Mouse (Mus musculus): ENCODE results near the gene Cyb5r3.

The Cyb5r3 gene

GRCm38 (mm10) chr15:83172492-83173429 lies at the start of gene Cyb5r3:
TSS of gene Cyb5r3 (minus strand) at chr15:83172592.
- no peak for DNase-seq

- DNase-seq: no peak
These were observed 49.3 kb upstream of the Cyb5r3 start for GRCm38 (mm10) chr15:83221721-83222120.

DNA sequence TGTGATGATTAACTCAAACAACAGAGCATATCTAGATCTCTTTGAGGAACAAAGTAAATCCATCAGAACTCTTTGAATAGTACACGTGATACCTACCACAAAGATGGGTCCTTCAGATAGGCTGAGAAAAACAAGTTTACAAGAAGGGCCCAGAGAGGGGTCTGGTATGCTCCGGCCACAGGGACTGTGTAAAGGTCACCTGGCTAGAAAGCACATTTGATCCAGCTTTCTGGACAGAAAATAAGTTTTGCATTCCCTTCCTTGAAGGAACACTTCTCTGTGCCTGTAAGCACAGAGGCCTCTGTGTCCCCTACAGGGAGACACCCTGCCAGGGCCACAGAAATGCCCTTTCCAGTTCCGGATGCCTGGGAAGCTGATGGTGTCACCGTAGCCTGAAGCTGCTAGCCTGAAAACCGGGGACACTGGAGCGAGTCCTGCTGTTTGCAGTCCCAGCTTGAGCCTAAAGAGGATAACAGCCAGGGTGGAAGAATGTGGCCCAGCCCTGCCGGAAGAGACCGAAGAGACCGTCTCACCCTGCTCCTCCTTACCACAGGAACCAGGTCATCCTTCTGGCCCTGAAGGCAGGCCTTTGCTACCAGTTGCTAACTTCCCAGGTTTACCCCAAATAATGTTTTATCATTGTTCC lies 48.1 kb upstream of the Cyb5r3 start:
- DNase-seq: peak; percentile 21

DNA sequence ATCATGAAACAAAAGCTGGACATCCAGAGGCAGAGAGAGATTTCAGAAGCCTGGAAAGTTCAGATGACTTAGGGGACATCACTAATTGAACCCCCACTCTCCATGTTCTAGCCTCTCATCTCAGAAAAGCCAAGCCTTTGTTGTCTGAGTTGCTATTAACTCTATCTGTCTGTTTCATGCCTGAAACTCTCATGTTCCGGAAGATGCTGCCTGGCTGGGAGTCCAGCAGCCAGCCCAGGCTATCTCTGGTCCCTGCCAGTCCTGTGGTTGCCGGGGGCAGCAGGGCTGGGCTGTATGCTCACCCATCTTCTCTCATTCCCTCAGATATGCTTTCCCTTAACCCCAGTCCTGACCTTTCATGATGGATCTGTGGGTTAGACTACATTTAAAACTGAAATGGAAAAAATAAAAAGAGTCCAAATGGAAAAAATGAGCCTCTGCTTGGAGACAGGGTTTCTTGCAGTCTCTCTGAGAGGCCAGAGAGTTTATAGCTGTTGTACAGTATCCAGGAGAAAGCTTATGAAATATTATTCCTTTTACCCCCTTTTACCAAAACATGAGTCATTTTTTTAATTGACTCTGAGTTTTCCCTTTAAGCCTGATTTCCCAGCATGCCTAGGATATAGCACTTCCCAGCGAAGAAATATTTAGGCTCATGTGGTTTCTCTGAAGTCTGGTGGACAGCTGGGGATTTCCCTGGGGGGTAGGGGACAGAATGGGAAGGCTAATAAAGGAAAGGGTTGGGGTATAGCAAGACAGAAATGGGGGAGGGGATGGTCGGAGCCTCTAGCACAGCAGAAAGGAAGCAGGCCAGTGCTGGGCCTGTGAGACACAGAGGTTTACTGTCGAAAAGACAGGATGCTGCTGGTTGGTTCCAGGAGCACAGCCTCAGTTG lies 43.2 kb upstream of the Cyb5r3 start:
- DNase-seq: peak; percentile 69

DNA sequence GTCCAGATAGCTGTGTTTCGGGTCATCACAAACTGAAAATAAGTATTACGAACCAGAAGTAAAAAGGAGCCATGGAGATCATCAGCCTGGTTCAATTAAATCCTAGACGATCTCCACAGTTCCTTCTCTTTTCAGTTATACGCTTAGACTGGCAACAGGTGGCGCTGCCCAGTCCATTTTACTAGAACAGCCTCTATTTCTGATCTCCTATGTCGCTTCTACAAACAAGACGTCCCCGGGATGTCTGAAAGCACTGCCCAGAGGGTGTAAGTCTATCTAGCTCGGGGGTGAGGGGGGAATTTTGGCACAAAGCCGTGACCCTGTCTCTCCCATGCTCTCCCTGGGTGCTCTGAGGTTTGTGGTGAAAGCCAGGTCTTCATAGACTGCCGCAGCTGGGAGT lies 37.8 kb upstream of the Cyb5r3 start:
- DNase-seq: peak; percentile 84

DNA sequence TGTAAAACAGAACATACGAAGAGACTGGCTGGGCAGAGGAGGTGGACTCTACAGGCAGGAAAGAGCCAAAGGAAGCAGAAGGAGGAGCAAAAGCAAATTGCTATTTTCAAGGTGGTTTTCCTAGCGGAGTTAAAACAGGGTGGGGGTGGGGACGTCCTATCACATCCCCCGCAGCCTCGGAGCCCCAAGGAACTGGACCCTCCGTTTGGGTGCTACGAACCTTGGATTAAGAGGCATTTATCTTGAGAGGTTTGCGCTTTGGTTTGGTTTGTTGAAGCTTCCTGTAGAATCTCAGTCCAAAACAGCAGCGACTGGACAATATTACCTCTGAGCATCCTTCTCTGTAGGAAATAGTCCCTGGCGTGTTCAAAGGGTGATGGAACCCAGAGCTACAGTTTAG lies 37.3 kb upstream of the Cyb5r3 start:
- no peak for DNase-seq

DNA sequence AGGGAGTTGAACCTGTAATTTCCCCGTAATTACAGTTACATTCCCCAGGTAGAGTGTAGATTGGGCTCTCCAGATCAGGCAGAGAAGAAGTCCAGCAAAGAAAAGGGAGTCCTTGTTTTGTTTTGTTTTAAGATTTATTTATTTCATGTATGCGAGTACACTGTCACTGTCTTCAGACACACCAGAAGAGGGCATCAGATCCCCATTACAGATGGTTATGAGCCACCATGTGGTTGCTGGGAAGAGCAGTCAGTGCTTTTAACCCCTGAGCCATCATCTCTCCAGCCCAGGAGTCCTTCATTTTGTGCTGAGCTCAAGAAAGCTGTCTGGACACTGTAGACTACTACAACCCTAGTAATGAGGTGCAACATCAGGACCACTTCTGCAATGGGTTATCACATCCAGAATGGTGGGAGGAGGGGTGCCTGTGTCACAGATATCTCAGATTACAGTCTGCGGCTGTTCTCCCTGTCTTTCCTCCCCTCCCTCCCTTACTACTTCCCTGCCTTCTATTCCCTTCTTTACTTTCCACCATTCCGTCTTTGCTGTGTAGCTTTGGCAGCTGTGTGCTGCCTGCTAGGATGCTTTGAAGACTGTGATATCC lies 36.8 kb upstream of the Cyb5r3 start:
- no peak for DNase-seq

DNA sequence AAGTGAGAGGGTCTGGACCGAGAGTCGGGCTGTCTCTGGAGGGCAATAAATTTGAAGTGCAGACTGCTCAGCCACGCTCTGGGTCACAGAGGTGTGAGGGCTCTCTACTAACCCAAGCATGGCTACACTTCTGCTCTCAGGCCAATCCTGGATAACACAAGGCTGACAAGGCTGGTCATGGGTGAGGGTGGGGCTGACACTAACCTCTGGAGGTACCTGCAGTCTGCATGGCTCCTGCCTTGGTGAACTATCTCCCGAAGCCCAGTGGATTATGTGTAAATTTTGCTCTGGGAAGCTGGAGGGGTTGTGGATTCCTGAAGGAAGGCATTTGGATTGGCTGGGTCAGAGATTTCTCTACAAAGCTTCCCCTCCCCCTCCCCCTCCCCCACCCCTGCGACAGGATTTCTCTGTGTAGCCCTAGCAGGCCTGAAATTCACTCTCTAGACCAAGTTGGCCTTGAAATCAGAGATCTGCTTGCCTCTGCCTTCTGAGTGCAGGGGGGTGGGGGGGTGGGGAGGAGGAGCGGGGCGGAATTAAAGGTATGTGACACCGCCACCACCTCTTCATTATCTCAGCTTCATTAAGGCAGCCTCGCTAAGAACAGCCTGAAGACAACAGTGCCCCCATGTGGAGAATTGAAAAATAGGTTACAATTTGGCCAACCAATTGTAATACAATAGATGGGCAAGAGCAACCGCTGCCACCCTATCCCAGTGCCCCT lies 32.5 kb upstream of the Cyb5r3 start:
- DNase-seq: peak; percentile 82

GRCm38 (mm10) chr15:83202412-83202811 lies 30.0 kb upstream of the Cyb5r3 start:
- no peak for DNase-seq

GRCm38 (mm10) chr15:83193413-83193812 lies 21.0 kb upstream of the Cyb5r3 start:
- DNase-seq: no peak

- no peak for DNase-seq
These were observed 10.0 kb upstream of the Cyb5r3 start for GRCm38 (mm10) chr15:83182351-83182750.

GRCm38 (mm10) chr15:83181800-83182330 lies 9.5 kb upstream of the Cyb5r3 start:
- DNase-seq: peak; percentile 52

DNA sequence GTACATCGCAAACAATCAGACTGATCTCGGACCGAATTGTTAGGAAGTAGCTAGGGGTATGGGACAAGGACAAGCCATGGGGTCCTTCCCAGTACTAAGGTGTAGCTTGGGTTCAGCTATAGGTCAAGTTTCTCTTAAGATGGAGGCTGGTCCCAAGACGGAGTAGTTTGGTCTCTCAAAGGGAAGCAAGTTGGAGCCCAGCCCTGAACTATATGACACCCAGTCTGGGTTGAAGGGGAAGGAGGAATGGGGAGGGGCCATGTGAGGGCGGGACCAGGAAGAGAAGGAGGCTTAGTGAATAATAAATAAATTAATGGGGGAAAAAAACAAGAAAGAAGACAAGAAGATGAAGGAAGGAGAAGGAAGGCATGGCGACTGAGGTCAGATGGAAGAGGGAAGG lies 7.6 kb upstream of the Cyb5r3 start:
- DNase-seq: no peak

DNA sequence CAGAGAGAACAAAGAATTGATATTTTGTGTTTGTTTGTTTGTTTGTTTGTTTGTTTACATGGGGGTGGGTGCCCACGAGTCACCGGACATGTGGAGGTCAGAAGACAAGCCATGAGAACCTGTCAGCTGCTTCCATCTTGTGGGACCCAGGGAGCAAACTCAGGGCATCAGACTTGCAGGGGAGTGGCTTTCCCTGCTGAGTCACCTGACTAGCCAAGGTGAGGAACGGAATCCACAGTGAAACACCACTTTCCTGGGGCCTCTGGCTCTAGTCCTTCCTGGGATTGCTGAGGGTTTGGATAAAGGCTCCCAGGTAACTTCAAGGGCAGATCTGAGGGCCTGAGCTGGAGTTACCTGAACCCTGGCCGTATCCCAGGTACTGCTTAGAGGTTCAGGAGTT lies 4.3 kb upstream of the Cyb5r3 start:
- DNase-seq: no peak

DNA sequence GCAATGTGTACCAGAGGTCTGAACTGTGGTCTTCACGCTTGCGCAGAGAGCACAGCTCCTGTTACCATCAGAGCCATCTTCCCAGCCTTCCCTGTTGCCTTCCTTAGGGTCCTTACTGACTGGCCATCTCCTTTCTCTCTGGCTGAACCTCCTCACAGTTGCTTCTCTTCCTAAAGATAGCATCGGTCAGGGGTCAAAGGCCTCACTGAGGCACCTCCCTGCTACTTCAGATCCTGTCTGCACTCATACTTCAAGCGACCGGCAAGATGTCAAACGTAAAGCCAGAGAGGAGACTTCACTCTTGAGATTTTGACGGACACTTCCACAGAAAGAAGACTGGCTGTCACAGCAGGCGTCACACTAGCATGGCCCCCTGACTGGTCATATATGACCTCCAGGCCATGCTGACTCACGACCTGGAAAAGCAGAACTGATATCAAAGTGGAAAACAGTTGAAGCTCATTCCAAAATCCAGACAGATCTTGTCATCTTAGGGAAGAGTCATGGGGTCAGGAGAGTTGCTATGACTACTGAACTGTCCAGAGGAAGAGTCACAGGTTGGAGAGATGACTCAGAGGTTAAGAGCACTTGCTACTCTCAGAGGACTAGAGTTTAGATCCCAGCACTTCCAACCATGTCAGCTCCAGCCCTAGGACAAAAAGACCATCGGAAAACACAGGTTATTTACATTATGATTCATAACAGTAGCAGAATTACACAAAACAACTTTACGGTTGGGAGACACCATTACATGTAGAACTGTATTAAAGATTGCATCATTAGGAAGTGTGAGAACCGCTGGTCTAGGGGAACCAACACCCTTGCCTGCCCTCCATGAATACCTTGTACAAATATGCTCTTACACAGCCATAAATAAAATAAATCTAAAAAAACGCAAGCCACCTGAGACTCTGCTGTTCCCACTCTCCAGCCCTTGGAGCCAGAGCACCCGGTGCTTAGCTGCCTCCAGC lies 1.8 kb upstream of the Cyb5r3 start:
- DNase-seq: no peak

GRCm38 (mm10) chr15:83171712-83172481 lies 495 bp downstream of the Cyb5r3 start:
- peak; percentile 98 for DNase-seq

DNA sequence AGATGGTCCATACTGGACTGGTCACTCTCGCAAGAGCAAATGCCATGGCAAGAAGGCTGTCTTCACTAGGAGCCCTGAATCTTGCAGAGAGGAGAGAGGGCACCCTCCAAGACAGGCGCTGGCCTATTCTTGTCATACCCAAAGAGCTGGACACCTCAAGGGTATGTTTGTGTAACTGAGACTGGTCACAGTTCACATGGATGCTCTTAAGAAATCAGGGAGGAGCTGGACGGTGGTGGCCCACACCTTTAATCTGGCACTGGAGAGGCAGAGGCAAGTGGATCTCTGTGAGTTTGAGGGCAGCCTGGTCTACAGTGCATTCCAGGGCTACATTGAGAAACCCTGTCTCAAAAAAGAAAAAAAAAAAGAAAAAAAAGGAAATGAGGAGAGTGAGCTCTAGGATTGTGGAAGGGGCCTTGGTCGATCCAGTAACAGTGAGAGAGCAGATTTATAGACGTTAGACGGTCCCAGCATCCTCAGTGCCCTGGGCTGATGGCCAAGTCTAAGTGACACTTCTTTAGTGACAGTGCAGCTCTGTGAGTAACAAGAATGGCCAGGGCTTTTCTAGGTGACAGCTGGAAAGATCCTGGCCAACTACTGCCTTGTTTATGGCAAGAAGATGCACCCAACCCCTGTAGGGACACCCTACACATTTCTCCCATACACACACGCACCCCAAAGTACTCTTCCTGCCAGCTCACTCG lies 1.3 kb downstream of the Cyb5r3 start:
- DNase-seq: peak; percentile 65

DNA sequence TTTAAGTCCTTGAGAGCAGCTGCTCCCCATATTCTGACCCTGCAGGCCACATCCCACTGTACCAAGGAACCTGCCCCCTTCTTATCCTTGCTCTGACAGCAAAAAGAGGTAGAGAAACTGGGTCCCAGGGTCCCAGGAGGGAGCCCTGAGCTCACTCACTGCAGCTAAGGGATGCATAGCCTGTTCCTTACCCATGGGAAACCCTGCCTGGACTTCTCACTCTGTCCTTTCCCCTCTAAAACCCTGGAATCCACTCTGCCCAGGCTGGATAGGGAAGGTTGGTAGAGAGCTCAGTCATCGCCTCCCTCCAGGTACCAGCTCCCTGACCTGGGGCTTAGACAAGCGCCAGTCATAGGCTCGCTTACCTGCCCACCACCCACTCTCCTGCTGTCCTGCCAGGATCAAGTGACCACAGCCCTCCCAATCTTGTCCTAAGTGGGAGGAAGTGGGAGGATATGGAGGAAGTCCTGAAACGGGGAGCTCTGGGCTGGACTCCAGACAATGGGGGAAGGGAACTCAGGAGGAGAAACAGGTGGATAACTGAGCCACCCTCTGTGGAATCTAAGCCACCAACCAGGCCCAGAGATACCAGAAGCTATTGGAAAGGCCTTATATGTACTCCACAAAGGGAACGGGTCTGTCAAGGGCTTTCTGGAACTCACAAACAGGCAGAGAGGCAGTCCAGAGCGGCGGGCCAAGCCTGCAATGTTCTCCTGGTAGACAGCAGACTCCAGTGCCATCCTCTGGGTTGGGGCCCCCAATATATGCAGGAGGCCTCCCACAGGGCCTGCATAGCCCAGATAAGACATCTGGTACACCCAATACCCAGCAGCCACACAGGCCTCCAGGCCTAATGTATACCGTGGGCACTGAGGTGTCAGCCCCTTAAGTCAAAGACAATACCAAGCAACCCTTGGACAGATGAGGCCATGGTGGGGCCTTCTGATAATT lies 2.3 kb downstream of the Cyb5r3 start:
- DNase-seq: peak; percentile 72
